Mouse (Mus musculus) kidney, adult 8-10 months (tissue): Measurements from ENCODE around the gene Lrrc28.

Source experiments
- DNase-seq, 2 experiments: peaks; one replicate each; pipeline ENCODE4 v3.0.0; 2022

Lrrc28 gene

DNA sequence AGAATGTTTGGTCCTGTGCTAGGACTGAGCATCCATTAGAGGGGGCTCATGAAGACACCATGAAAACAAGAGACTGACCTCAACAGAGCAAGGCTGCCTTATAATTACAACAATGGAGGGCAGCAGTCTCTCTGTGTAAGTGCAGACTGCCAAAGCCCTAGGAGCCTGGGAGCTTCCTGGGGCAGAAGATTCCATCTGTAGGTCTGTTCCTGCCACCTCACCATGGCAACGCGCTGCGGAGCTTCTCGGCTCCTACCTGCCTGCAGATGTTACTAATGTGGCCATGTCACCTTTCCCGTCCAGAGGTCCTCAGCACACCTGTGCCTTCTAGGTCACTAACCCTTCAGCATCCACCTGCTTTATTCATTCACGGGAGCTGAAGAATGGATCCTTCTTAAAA lies 52.4 kb downstream of the Lrrc28 start:
- DNase-seq = no peak

DNA sequence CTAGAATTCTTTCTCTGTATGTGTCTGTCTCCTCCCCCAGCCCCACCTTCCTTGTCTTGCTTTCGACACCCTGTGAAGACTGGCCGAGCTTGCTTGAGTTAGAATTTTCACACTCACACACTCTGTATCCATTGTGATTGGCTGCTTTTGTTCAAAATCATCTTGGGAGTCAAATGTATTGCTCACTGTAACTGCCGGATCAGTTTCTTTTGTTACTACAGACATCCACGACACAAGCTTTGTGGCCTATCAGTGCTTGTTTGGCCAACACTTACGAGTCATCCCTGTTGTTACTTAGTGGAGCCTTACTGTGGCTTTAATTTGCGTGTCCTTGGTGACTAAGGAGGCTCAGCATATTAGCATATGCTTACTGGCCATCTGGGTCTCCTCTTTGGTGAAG lies 56.3 kb downstream of the Lrrc28 start:
- DNase-seq = no peak

DNA sequence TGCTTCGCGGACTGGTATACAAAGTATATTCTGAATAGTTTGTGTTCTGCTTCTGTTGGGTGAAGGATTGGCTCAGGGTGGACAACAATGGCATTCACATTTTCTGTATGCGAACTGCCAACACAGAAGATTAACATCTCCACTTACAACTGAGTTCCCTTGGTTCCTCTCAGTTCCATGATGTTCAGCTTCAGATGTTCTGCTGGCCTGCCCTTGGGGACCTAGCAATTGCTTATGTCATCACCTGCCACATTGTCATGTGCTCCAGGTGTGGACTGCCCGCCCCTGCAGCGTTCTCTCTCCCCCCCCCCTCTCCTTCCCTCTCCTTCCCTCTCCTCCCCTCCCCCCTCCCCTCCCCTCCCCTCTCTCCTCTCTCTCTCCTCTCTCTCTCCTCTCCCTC lies 58.6 kb downstream of the Lrrc28 start:
- DNase-seq = no peak

DNA sequence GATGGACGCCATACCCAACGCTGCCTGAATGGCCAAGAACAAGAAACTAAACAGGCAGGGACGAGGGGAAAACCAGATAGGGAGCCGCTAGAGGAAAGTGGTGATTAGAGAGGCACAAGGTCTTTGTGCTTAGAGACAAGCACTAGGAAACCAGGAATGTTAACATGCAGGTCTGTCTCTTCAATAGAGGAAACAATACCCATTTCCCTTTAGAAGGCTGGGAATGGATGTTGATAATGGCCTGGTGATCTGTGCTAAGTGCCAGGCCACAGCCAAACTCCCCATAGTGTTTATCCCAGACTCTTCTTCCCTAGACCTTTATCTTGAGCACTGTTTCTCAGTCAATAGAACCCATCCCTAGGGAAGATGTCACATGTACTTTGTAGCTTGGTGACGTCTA lies 61.2 kb downstream of the Lrrc28 start:
- DNase-seq = no peak

DNA sequence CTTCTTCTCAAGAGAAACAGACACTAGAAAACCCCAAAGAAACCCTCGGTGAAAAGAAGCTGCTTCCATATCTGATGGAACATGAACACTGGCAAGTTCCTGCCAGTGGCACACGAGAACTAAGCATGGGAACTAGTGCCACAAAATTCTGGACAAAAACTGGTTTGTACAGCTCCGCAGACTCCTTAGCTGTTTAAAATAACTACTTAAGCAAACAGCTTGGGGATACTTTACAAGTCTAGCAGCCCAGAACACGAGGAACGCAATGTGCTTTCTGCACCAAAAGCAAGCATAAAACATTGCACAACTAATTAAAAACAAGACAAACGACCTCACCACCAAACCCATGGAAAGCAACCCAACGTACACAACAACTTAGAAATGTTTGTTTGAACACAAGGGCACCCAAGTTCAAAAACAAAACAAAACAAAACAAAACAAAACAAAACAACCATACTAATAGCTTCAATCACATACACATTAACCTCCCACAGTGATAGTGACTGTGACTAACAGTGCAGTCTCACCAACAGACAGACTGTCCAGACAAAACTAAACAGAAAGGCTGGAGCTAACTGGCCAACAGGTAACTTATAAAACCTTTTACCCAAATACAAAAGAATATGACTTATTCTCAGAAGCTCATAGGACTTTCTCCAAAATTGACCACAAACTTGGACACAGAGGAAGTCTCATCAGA lies 66.1 kb downstream of the Lrrc28 start:
- DNase-seq = peak; percentile 44 to 45

DNA sequence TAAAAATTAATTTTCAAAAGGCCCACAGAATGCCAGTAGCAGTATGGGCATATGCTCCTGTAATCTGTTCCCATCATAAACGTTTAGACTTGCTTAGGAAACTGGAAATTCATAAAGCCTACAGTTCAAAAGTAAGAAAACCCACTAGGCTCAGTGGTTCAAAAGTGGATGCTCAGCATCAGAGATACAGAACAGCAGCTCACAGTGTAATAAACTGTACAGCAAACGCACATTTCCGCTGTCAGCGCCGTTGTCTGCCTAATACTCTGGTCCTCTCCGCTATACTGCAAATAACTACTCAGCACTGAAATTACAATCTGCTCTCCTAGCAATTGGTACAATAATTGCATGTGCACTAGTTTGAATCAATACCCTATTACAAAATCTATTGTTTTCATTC lies 67.0 kb downstream of the Lrrc28 start:
- no peak for DNase-seq

DNA sequence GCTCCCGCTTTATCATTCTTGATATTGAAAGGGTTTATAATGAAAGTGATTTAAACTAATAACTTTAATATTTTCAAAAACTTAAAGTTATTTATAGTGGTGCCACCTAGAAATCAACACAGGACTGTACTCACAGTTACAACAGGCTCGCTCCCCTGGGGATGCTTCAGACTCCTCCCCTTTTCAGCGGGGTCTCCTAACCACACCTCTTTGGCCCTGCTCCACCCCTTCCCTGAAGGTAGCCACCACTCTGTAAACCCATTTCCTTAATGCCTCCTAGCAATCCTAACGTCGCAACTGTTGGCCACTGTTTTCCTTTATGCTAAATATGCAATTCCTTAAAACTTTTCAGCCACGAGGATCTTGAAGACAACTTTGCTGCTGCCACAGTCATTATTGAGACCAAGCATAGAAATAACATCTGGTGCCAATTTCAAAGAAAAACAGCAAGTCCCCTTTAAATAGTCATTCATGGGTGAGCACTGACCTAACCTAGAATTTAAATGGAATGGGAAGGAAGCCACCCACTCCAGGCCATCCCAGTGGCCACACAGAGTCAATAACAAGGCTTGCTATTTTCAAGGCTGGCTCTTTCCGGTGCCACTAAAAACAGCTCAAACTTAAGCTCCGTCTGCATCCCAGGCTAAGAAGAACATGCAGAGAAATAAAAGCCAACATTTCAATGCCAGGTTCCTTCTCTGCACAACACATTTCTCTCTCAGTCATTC lies 78.4 kb downstream of the Lrrc28 start:
- DNase-seq = no peak

DNA sequence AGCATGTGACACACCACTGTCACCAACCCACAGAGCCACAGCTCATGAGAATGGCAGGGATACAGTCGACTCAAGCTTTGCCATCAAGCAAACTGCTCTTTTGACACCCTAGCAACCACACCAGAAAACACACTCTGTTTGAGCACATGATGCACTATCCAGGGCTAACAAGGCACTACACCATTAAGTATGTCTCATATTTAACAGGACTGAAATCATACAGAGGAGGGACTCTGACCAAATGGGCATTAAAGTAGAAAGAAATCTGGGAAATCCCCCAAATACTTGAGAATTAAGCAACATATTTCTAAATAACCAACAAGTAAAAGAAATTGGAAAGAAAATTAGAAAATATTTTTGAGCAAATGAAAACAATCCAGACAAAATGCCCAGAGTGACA lies 79.9 kb downstream of the Lrrc28 start:
- DNase-seq = no peak

DNA sequence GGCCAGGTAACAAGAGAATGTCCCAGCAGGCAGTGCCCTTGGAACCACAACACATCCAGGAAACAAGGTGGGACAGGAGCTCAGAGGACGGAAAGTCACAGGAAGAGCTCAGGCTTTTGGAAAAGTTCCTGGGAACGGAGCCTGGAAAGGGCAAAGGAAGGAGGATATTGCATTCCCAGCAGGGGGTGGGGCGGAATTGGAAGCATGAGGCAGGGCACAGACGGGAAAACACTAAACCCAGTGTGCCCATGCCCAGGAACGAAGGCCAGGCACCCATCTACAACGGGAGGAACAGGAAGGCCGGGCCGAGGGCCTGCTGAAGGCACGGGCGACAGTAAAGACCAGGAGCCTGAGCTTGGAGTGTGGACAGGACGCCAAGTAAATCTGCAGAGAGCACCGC lies 82.9 kb downstream of the Lrrc28 start:
- DNase-seq = peak; percentile 67 to 72

DNA sequence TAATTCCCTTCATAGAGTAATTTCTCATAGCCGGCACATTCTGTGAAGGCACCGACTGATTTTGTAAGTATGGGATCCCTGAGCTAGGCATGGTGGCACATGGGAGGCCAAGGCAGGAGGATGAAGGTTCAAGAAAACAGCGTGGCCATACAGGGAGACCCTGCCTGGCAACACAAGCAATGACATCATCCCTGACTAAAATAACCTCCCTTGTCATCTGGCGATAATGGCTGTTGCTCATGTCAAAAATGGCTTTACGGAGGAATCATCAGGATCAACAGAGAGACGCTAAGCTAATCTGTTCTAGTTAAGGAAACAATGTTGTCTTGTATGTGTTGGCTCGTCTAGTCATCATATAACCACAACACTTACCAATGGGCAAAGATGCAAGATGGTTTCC lies 85.6 kb downstream of the Lrrc28 start:
- no peak for DNase-seq

DNA sequence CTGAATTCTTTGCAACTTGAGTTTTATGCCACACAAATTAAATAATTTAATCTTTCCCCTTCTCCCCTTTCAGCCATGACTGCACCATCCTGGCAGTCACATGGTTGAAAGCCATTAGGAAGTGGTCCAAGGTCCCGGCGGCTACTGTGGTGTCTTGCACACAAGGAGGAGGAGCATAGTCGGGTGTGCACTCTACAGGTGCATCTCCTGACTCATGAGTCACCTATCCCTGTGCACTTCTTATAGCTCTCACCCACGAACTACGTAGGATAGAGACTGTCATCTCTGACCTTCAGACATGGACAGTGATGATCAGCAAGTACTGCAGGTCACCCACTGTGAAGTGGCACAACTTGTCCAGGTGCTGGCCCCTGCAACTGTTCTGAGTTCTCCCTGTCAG lies 86.8 kb downstream of the Lrrc28 start:
- no peak for DNase-seq

DNA sequence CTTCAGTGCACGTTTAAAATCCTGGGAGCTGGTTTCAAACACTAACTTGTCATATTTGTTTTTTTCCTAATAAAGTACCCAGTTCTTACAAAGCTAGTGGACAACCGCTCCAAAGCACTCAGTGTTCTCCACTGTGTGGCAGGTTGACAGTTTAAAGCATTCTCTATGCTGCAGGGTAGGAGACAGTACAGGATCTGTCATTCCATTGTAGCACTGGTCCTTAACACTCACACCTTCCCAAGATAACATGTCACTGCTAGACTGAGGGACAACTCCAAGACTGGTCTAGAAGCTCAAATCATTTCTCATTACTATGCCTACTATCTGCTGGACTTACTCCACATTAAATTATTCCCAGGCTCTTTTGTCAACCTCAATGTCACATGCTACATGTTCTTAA lies 90.2 kb downstream of the Lrrc28 start:
- DNase-seq = no peak

DNA sequence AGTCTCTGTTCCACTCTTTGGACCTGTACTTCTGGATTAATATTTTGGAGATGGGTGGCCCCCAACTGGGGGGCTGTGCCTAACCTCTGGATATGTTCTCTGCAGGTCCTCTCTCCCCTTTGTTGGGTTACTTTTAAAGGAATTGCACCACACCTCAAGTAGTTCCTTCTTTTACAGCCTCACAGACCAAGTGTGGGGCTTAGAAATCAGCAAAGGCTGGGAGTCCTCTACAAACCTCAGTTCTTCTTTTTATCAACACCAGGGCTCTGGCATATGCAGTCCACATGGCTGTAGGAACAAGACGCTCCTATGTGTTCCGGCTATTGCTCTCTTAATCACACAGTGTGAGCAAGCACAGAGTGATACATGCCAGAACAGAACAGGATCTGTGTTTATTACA lies 93.8 kb downstream of the Lrrc28 start:
- DNase-seq = no peak

DNA sequence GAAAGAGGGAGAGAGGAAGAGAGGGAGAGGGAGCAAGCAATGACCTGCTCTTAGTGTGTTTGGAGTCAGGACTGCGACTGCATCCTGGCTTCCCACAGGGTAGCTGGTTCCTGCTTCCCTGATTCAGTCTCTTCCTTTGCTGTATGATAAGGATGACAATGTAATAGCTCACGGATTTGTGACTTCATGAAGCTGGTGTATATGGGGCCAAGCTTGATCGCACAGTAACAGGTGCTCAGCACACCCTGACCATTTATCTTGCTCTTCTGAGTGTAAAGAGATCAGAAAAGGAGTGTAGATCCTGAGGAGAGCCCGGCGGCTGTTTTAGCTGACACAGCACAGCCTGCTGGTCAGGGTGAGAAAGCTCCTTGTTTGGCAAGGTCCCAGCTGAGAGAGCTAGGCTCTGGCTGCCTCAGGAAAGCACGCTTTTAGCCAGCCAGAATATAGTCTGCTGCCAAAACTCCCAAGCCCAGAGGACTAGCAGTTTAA lies 96.0 kb downstream of the Lrrc28 start:
- peak; percentile 80 to 83 for DNase-seq

DNA sequence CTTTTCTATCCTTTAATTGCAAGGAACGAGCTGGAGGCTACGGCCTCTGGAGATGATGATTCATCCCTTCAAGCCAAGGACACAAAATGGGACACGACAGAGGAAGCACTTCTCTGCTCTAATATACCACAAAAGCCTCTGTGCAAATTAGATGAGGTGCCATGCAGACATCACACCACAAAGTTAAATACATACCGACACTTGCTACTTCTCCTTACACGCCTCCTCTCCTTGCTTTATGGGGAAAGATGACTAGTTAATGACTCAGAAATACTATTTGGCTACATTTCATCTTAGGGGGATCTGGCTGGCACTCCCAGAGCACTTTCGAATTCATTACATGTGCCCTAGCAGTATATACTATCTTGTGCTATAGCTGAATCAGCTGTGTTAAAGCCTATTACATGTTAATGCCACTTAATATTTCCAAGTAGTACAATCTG lies 96.4 kb downstream of the Lrrc28 start:
- no peak for DNase-seq

DNA sequence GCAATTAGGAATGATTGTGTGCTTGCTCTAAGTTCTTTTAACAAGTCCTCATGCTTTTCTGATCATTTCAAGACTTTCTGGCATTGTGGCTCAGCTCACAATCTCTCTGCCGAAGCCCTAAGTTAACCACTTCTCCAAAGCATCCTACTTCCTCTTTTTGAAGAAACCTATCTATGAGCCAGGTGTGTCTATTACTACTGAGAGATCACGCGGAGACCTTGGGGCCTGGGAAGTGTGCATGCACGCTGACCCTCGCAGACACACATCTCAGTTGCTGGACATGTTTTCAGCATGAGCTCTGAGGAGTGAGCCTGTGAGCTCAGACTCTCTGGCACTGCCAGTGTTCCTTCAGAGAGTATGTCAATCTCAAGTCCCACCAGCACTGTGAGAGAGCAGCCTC lies 98.8 kb downstream of the Lrrc28 start:
- DNase-seq = no peak

DNA sequence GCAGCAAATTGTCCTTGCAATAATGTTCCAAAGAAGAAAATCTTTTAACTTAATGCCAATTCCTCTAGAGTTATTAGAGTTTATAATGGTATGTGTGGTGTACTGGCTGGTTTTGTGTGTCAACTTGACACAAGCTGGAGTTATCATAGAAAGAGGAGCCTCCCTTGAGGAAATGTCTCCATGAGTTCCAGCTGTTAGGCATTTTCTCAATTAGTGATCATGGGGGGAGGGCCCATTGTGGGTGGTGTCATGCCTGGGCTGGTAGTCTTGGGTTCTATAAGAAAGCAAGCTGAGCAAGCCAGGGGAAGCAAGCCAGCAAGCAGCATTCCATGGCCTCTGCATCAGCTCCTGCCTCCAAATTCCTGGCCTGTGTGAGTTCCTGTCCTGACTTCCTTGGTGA lies 100.5 kb downstream of the Lrrc28 start:
- DNase-seq = no peak

DNA sequence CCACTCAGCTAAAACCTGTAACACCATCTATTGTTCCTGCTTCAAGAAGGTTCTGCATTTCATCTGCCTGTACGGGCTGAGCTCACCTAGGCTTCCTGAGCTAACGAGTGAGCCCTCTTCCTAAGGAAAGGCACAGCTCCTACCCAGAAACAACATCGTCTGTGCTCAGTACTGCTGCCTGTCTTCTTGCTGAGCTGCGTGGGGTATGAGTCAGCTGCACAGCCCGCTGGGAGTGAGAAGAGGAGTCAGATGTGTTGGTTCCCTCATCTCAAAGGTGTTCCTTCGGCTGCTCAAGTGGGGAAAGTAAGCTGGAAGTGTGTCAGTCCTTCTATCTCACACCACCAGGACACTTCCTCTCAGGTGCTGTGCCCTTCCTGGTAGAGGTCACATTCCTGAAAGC lies 101.4 kb downstream of the Lrrc28 start:
- no peak for DNase-seq

DNA sequence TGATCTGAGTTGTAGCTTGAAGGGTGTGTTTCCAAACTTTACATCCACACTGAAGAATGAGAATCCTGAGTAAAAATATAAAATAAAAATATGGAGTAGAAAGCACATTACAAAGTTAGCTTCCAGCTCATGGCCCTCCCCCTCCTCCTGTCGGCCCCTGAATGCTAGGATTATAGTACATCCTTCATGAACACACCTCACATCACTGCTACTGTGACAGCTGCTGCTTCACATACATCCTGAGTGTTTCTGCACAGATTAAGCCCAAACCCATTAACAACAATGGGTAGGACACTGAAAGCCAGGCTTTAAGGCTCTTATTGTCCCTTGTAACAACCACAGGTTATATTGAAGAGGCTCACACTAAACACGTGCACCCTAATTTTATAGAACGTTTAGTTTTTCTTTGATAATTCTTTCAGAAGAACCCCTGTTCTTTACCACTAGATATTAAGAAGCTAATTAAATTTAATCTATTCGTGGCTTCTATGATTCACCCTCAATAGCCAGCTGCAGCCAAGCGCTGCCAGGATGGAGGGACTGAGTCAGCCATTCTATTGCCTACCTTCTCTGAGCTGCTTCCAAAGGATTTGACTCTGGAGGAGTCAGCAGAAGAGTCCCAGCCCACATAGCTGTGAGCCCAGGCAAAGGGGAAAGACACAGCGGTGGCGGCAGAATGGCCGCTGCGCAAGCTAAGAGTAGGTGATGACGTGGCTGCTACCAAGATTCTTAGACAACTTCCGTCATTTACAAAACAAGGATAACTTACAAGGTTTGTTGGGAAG lies 108.3 kb downstream of the Lrrc28 start:
- DNase-seq = no peak

DNA sequence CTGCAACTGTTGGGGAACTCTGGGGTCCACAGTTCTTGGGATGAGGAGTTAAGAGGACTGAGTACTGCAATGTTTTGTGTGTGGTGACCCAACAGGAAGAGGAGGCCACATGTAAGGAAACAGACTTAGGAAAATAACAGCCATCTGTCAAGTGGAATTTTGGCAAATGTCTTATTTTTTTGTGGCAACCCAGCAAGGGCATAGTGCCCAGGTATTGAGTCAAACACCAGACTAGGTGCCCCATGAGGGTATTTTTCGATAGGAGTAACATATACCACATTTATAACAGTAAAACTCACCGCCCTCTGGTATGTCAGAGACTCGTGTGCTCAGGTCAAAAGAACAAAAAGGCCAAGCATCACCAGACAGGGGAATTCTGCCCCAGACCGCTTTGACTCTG lies 109.1 kb downstream of the Lrrc28 start:
- DNase-seq = no peak

DNA sequence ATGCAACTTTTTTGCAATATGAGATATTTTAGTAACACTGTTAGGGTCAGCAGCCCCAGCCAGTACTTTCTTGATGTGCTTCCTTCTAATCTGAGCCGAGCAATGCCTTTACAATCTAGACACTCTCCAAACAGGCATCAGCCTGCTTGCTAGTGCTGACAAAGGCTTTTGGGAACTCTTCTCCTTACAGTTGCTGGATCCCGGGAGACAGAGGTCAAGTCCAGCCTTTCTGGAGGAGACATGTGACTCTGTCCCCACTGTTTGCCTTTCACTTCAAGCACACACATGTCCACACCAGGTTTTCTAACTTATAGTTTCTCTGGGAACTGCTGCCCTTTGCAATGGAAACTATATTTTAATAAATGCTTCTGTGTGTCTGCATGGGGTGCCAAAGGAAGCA lies 114.1 kb downstream of the Lrrc28 start:
- peak; percentile 21 to 32 for DNase-seq

DNA sequence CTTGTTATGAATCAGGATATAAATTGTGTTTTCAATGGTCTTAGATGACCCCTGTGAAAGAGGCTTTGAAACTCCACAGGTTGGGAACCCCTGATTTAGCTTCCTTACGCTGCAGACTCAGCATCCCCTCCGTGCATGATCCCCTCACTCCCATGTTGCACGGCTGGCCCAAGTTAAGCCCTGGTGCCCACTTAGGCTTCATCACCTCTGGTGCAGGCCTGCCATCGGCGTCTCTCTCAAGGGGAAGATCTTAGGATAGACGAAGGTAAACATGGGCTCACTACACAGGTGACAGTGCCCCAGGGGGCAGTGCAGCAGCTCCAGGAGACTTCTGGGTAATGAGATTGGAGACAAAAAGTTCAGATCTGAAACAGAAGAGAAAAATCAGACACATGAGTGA lies 115.7 kb downstream of the Lrrc28 start:
- DNase-seq = no peak

DNA sequence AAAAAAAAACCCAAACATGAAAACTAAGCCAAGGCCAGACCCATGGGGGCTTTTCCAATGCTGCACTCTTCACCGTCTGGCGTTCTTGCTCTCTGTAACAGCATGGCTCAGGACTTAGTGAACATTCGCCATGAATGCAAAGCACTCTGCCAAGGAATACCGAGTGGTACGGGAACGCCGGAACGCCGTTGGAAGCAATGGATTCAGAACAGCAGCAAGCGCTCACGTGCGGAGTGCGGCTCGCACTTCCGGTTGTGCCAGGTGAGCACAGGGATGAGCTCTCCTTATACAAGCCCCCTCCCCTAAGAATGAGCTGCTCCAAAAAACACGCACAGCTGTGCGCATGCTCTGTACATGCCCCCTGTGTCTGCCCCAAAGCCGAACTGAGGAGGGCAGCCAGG lies 116.2 kb downstream of the Lrrc28 start:
- no peak for DNase-seq
